Mouse (Mus musculus): Measurements from ENCODE around the gene Fktn. TPM values are rescaled to one million over a fixed set of nuclear protein-coding genes. Genes with fewer than 3 reads are reported as not detected.

Fktn gene
- total and polyA plus RNA-seq, 2 experiments from 2014 or later, result 6.9 to 10.6 TPM

- H3K4me1 ChIP-seq (ENCODE audit: control insufficient read depth, insufficient read depth), result no peaks in the 10 kb centered on the region
- 69% methylated on average over 15 of the region's 15 CpGs for WGBS
- no peaks in the 10 kb centered on the region for H3K36me3 ChIP-seq (replicated peaks; ENCODE audit: control insufficient read depth, insufficient read depth, low read length)
- no peaks in the 10 kb centered on the region for H3K9me3 ChIP-seq (replicated peaks; ENCODE audit: control insufficient read depth, low read length)
- DNase-seq (ENCODE audit: low spot score) (no peak), ATAC-seq (ENCODE audit: insufficient read depth, low read depth) (no peak)
- no peak overlapping the region for H3K4me2 ChIP-seq (ENCODE audit: low read depth, low read length)
- TF ChIP-seq CTCF (IDR thresholded peaks at IDR 0.05; ENCODE audit: low read depth), result no peak
- no peak for TF ChIP-seq EP300 (IDR thresholded peaks at IDR 0.05; ENCODE audit: low read depth)
- H3K27ac ChIP-seq (ENCODE audit: low read depth), result no peak overlapping the region
- H3K4me3 ChIP-seq (ENCODE audit: low read depth, low read length), result no peak overlapping the region
- H3K9ac ChIP-seq (replicated peaks; ENCODE audit: low read depth, low read length), result no peak overlapping the region
- H3K27me3 ChIP-seq (ENCODE audit: control insufficient read depth, insufficient read depth, low read length), result no peaks in the 10 kb centered on the region
Measured at GRCm38 (mm10) chr4:53785746-53786398, 72.1 kb downstream of the Fktn start.

GRCm38 (mm10) chr4:53786851-53787250 is 73.1 kb downstream of the Fktn start:
- H3K27me3 ChIP-seq (ENCODE audit: control insufficient read depth, insufficient read depth, low read length), result no peaks in the 10 kb centered on the region
- no peaks in the 10 kb centered on the region for H3K9me3 ChIP-seq (replicated peaks; ENCODE audit: control insufficient read depth, low read length)
- H3K27ac ChIP-seq (ENCODE audit: low read depth), result no peak overlapping the region
- H3K4me1 ChIP-seq (ENCODE audit: control insufficient read depth, insufficient read depth), result no peaks in the 10 kb centered on the region
- DNase-seq (ENCODE audit: low spot score) (no peak), ATAC-seq (ENCODE audit: insufficient read depth, low read depth) (no peak)
- H3K4me2 ChIP-seq (ENCODE audit: low read depth, low read length), result no peak overlapping the region
- TF ChIP-seq CTCF (IDR thresholded peaks at IDR 0.05; ENCODE audit: low read depth) (no peak), EP300 (IDR thresholded peaks at IDR 0.05; ENCODE audit: low read depth) (no peak)
- no peak overlapping the region for H3K9ac ChIP-seq (replicated peaks; ENCODE audit: low read depth, low read length)
- H3K36me3 ChIP-seq (replicated peaks; ENCODE audit: control insufficient read depth, insufficient read depth, low read length), result no peaks in the 10 kb centered on the region
- no peak overlapping the region for H3K4me3 ChIP-seq (ENCODE audit: low read depth, low read length)
- WGBS, result 68% methylated on average over 5 of the region's 5 CpGs

- TF ChIP-seq CTCF (IDR thresholded peaks at IDR 0.05; ENCODE audit: low read depth) (no peak), EP300 (IDR thresholded peaks at IDR 0.05; ENCODE audit: low read depth) (no peak)
- Histone ChIP-seq H3K27me3 (ENCODE audit: control insufficient read depth, insufficient read depth, low read length) (no peaks in the 10 kb centered on the region), H3K4me2 (ENCODE audit: low read depth, low read length) (no peak overlapping the region), H3K9ac (replicated peaks; ENCODE audit: low read depth, low read length) (no peak overlapping the region), H3K27ac (ENCODE audit: low read depth) (no peak overlapping the region), H3K4me3 (ENCODE audit: low read depth, low read length) (no peak overlapping the region), H3K4me1 (ENCODE audit: control insufficient read depth, insufficient read depth) (no peaks in the 10 kb centered on the region), H3K36me3 (replicated peaks; ENCODE audit: control insufficient read depth, insufficient read depth, low read length) (no peaks in the 10 kb centered on the region), H3K9me3 (replicated peaks; ENCODE audit: control insufficient read depth, low read length) (no peaks in the 10 kb centered on the region)
- 48% methylated on average over 4 of the region's 4 CpGs for WGBS
- ATAC-seq (ENCODE audit: insufficient read depth, low read depth) (no peak), DNase-seq (ENCODE audit: low spot score) (no peak)
Measured at GRCm38 (mm10) chr4:53789346-53789745, 75.5 kb downstream of the Fktn start.

DNA sequence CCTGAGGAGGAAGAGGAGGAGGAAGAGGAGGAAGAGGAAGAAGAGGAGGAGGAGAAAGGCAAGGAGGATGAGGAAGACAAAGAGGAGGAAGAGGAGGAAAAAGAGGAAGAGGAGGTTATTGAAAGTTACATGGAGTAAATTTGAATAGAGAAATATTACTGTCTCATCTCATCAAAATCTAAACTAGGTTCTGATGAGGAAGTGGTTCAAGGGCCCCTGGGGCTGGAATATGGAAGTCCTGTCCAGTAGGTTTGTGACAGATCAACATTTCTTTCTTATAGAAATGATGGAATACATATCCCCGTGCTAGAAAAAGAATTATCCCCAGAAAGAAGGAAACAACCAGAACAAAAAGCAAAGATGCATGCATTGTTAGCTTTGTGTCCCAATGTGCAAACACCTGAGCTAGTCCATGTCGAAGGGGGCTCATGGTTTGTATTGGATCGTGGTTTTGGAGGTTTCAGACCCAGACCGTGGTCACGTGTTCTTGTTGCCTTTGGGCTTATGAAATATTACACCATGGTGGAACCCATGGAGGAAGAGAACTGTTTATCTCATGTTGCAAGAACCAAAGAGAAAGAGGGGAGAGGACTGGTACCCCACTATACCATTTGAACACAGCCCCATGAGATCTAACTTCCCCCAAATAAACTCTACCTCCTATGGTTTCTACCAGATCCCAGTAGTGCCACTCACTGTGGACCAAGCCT is 80.6 kb downstream of the Fktn start:
- 90% methylated on average over 5 of the region's 5 CpGs for WGBS
- ATAC-seq (ENCODE audit: insufficient read depth, low read depth) (no peak), DNase-seq (ENCODE audit: low spot score) (no peak)
- Histone ChIP-seq H3K9ac (replicated peaks; ENCODE audit: low read depth, low read length) (no peak overlapping the region), H3K4me2 (ENCODE audit: low read depth, low read length) (no peak overlapping the region), H3K27ac (ENCODE audit: low read depth) (no peak overlapping the region), H3K4me3 (ENCODE audit: low read depth, low read length) (no peak overlapping the region), H3K36me3 (replicated peaks; ENCODE audit: control insufficient read depth, insufficient read depth, low read length) (no peaks in the 10 kb centered on the region), H3K27me3 (ENCODE audit: control insufficient read depth, insufficient read depth, low read length) (no peaks in the 10 kb centered on the region), H3K4me1 (ENCODE audit: control insufficient read depth, insufficient read depth) (peaks cover 16% of the 10 kb centered on the region), H3K9me3 (replicated peaks; ENCODE audit: control insufficient read depth, low read length) (no peaks in the 10 kb centered on the region)
- TF ChIP-seq EP300 (IDR thresholded peaks at IDR 0.05; ENCODE audit: low read depth) (no peak), CTCF (IDR thresholded peaks at IDR 0.05; ENCODE audit: low read depth) (no peak)

DNA sequence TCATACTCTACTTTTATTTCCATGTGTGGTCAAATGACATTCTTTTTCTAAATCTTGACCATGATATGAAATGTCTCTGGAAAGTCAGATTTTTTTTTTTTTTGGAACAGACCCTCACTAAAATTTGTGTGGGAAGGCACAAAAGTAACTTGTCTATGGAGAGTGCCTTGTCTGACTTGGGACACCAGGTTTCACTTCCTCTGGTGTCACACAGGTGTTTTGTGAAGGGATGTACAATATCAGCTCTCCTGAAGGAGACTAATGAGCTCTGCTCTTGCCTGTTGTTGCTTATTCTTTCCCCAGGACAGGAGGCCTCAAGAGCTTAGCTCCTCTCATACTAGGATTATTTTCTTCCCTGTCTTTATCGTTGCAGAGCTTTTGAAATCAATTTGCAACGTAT is 81.3 kb downstream of the Fktn start:
- DNase-seq (ENCODE audit: low spot score), result no peak
- no peaks in the 10 kb centered on the region for H3K27me3 ChIP-seq (ENCODE audit: control insufficient read depth, insufficient read depth, low read length)
- ATAC-seq (ENCODE audit: insufficient read depth, low read depth), result no peak
- 74% methylated on average over 2 of the region's 2 CpGs for WGBS
- peaks cover 23% of the 10 kb centered on the region for H3K4me1 ChIP-seq (ENCODE audit: control insufficient read depth, insufficient read depth)
- H3K36me3 ChIP-seq (replicated peaks; ENCODE audit: control insufficient read depth, insufficient read depth, low read length), result no peaks in the 10 kb centered on the region
- H3K9ac ChIP-seq (replicated peaks; ENCODE audit: low read depth, low read length), result no peak overlapping the region
- H3K27ac ChIP-seq (ENCODE audit: low read depth), result no peak overlapping the region
- TF ChIP-seq EP300 (IDR thresholded peaks at IDR 0.05; ENCODE audit: low read depth), result no peak
- TF ChIP-seq CTCF (IDR thresholded peaks at IDR 0.05; ENCODE audit: low read depth), result no peak
- H3K4me3 ChIP-seq (ENCODE audit: low read depth, low read length), result no peak overlapping the region
- no peak overlapping the region for H3K4me2 ChIP-seq (ENCODE audit: low read depth, low read length)
- H3K9me3 ChIP-seq (replicated peaks; ENCODE audit: control insufficient read depth, low read length), result no peaks in the 10 kb centered on the region
